Mouse (Mus musculus) hindbrain, embryonic 14.5 days (tissue): ENCODE data around the gene Terb1. TPM values are rescaled to one million over a fixed set of nuclear protein-coding genes. Genes with fewer than 3 reads are reported as not detected.
A peak's percentile ranks its signal among the peaks of the same experiment; 100 is the strongest.

Source experiments
- ATAC-seq: fragments of 200-750 bp; cut with Nextera tagmentation; 2 replicates; pipeline ENCODE4 v1.8.0; 2017; ENCODE audit warnings: moderate number of reproducible peaks, mild to moderate bottlenecking, moderate TSS enrichment, moderate library complexity; ENCODE audit not compliant: low FRiP score
- DNase-seq: peaks from one replicate; pipeline ENCODE4 v3.0.0-alpha.2; 2015; ENCODE audit warnings: low spot score
- H3K27ac ChIP-seq: fragments of 300-500 bp; sonication (generic); 2 replicates; pipeline ENCODE4 v1.5.1; 2014; ENCODE audit warnings: mild to moderate bottlenecking, moderate library complexity
- H3K27me3 ChIP-seq: fragments of 300-500 bp; sonication (generic); 2 replicates; pipeline ENCODE4 v1.6.1; 2014; ENCODE audit warnings: mild to moderate bottlenecking, low read length, mixed read lengths; ENCODE audit not compliant: control insufficient read depth, insufficient read depth
- H3K36me3 ChIP-seq: fragments of 300-500 bp; sonication (generic); replicated peaks from 2 replicates; pipeline ENCODE4 v1.6.1; 2014; ENCODE audit not compliant: control insufficient read depth, insufficient read depth
- H3K4me1 ChIP-seq: fragments of 300-500 bp; sonication (generic); replicated peaks from 2 replicates; pipeline ENCODE4 v1.6.1; 2014; ENCODE audit warnings: antibody characterized with exemption, low read length, mixed read lengths; ENCODE audit not compliant: control insufficient read depth, insufficient read depth
- H3K4me2 ChIP-seq: fragments of 300-500 bp; sonication (generic); replicated peaks from 2 replicates; pipeline ENCODE4 v1.6.1; 2014; ENCODE audit warnings: mild to moderate bottlenecking, moderate library complexity
- H3K4me3 ChIP-seq: fragments of 300-500 bp; sonication (generic); replicated peaks from 2 replicates; pipeline ENCODE4 v1.5.1; 2014; ENCODE audit warnings: mild to moderate bottlenecking, low read length
- H3K9ac ChIP-seq: fragments of 300-500 bp; sonication (generic); 2 replicates; pipeline ENCODE4 v1.6.1; 2014
- H3K9me3 ChIP-seq: fragments of 300-500 bp; sonication (generic); 2 replicates; pipeline ENCODE4 v1.6.1; 2016; ENCODE audit warnings: low read length; ENCODE audit not compliant: control insufficient read depth
- WGBS: fragments of 180-500 bp; shearing (Covaris S2); extraction: QIAGEN DNeasy Blood & Tissue Kit; methylation state at CpG from one replicate; pipeline ENCODE4 v1.1.7; 2014; 5-methylcytosine and 5-hydroxymethylcytosine counted together
- polyA plus RNA-seq: library from polyadenylated mRNA; unstranded; fragments of >200 nt; fragmentation: Nextera tagmentation; extraction: Ambion mirVana; gene quantifications from 2 replicates; pipeline ENCODE4 v1.2.1, GENCODE M21; 2014

Gene Terb1
- polyA plus RNA-seq, 1 experiment from 2014 or later = 0.78 TPM

GRCm38 (mm10) chr8:104441613-104442012 lies 68.1 kb downstream of the Terb1 start:
- H3K27me3 ChIP-seq = no peaks in the 10 kb centered on the region
- H3K4me3 ChIP-seq = peak overlapping the region; percentile 94
- H3K4me2 ChIP-seq = peak overlapping the region; percentile 85
- ATAC-seq = no peak
- no peaks in the 10 kb centered on the region for H3K9me3 ChIP-seq
- H3K27ac ChIP-seq = no peak overlapping the region
- H3K36me3 ChIP-seq = peaks cover 39% of the 10 kb centered on the region
- 51% methylated on average over 7 of the region's 7 CpGs for WGBS
- peaks cover 18% of the 10 kb centered on the region for H3K4me1 ChIP-seq
- H3K9ac ChIP-seq = peak overlapping the region; percentile 97
- no peak for DNase-seq

- DNase-seq = no peak
- Histone ChIP-seq H3K27me3 (no peaks in the 10 kb centered on the region), H3K9ac (no peak overlapping the region), H3K27ac (no peak overlapping the region), H3K4me3 (no peak overlapping the region), H3K9me3 (no peaks in the 10 kb centered on the region), H3K36me3 (peaks cover 60% of the 10 kb centered on the region), H3K4me2 (no peak overlapping the region), H3K4me1 (peaks cover 22% of the 10 kb centered on the region)
- WGBS = 98% methylated on average over 8 of the region's 8 CpGs
- no peak for ATAC-seq
Observed at GRCm38 (mm10) chr8:104439461-104439860, 70.2 kb downstream of the Terb1 start.

GRCm38 (mm10) chr8:104437494-104438135 lies 72.1 kb downstream of the Terb1 start:
- DNase-seq = no peak
- no peaks in the 10 kb centered on the region for H3K9me3 ChIP-seq
- no peak overlapping the region for H3K9ac ChIP-seq
- no peaks in the 10 kb centered on the region for H3K27me3 ChIP-seq
- H3K36me3 ChIP-seq = peaks cover 77% of the 10 kb centered on the region
- peaks cover 22% of the 10 kb centered on the region for H3K4me1 ChIP-seq
- no peak overlapping the region for H3K27ac ChIP-seq
- no peak overlapping the region for H3K4me2 ChIP-seq
- no peak for ATAC-seq
- no peak overlapping the region for H3K4me3 ChIP-seq
- WGBS = 93% methylated on average over 13 of the region's 13 CpGs

- 89% methylated on average over 4 of the region's 4 CpGs for WGBS
- ATAC-seq = no peak
- H3K27me3 ChIP-seq = no peaks in the 10 kb centered on the region
- H3K36me3 ChIP-seq = peaks cover 88% of the 10 kb centered on the region
- DNase-seq = no peak
- peak overlapping the region; percentile 40 for H3K9ac ChIP-seq
- H3K4me1 ChIP-seq = peaks cover 19% of the 10 kb centered on the region
- peak overlapping the region; percentile 80 for H3K27ac ChIP-seq
- no peak overlapping the region for H3K4me3 ChIP-seq
- no peaks in the 10 kb centered on the region for H3K9me3 ChIP-seq
- no peak overlapping the region for H3K4me2 ChIP-seq
Observed at GRCm38 (mm10) chr8:104436591-104436990, 73.1 kb downstream of the Terb1 start.

- peak overlapping the region; percentile 5; the same call in 1 of the 2 replicates for H3K4me2 ChIP-seq
- peak; percentile 92 for ATAC-seq
- no peaks in the 10 kb centered on the region for H3K9me3 ChIP-seq
- peak overlapping the region; percentile 40; the same call in 1 of the 2 replicates for H3K9ac ChIP-seq
- peak; percentile 89 for DNase-seq
- H3K27ac ChIP-seq = peak overlapping the region; percentile 80
- 45% methylated on average over 12 of the region's 12 CpGs for WGBS
- no peaks in the 10 kb centered on the region for H3K27me3 ChIP-seq
- no peak overlapping the region for H3K4me3 ChIP-seq
- peaks cover 13% of the 10 kb centered on the region for H3K4me1 ChIP-seq
- H3K36me3 ChIP-seq = peaks cover 93% of the 10 kb centered on the region
Observed at GRCm38 (mm10) chr8:104436038-104436437, 73.7 kb downstream of the Terb1 start.

- Histone ChIP-seq H3K36me3 (peaks cover 97% of the 10 kb centered on the region), H3K27me3 (no peaks in the 10 kb centered on the region), H3K4me1 (peaks cover 5% of the 10 kb centered on the region; the same call in 1 of the 2 replicates), H3K27ac (no peak overlapping the region), H3K9me3 (no peaks in the 10 kb centered on the region), H3K9ac (no peak overlapping the region), H3K4me3 (no peak overlapping the region), H3K4me2 (no peak overlapping the region)
- no peak for DNase-seq
- no peak for ATAC-seq
- 86% methylated on average over 18 of the region's 18 CpGs for WGBS
Observed at GRCm38 (mm10) chr8:104434826-104435354, 74.8 kb downstream of the Terb1 start.

DNA sequence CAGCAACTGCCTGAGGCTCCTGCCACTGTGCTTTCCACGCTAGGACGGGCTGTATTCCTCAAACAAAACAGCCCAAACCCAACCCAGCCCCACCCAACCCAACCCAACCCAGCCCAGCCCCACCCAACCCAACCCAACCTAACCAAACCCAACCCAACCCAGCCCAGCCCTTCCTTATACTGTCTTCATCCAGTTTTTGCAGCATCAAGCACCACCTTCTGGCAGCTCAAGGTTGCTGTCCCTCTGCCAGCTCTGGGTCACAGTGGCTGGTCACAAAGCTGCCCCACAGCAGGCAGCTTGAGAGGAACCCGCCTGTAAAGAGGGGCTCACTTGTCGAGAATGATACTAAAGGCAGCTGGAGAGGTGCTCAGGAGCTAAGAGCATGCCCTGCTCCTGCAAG lies 75.4 kb downstream of the Terb1 start:
- WGBS = 78% methylated on average over 4 of the region's 4 CpGs
- Histone ChIP-seq H3K9me3 (no peaks in the 10 kb centered on the region), H3K4me3 (no peak overlapping the region), H3K27me3 (no peaks in the 10 kb centered on the region), H3K9ac (no peak overlapping the region), H3K4me2 (no peak overlapping the region), H3K4me1 (peaks cover 5% of the 10 kb centered on the region; the same call in 1 of the 2 replicates), H3K27ac (no peak overlapping the region), H3K36me3 (peaks cover 97% of the 10 kb centered on the region)
- no peak for ATAC-seq
- no peak for DNase-seq

GRCm38 (mm10) chr8:104433191-104433842 lies 76.4 kb downstream of the Terb1 start:
- ATAC-seq = no peak
- H3K4me1 ChIP-seq = peaks cover 5% of the 10 kb centered on the region; the same call in 1 of the 2 replicates
- 94% methylated on average over 5 of the region's 5 CpGs for WGBS
- DNase-seq = no peak
- no peak overlapping the region for H3K4me2 ChIP-seq
- H3K27me3 ChIP-seq = no peaks in the 10 kb centered on the region
- no peaks in the 10 kb centered on the region for H3K9me3 ChIP-seq
- no peak overlapping the region for H3K9ac ChIP-seq
- no peak overlapping the region for H3K4me3 ChIP-seq
- H3K36me3 ChIP-seq = peaks cover 97% of the 10 kb centered on the region
- no peak overlapping the region for H3K27ac ChIP-seq

- Histone ChIP-seq H3K9ac (no peak overlapping the region), H3K4me2 (no peak overlapping the region), H3K4me1 (peaks cover 5% of the 10 kb centered on the region; the same call in 1 of the 2 replicates), H3K27ac (no peak overlapping the region), H3K4me3 (no peak overlapping the region), H3K27me3 (no peaks in the 10 kb centered on the region), H3K36me3 (peaks cover 99% of the 10 kb centered on the region), H3K9me3 (no peaks in the 10 kb centered on the region)
- 94% methylated on average over 6 of the region's 6 CpGs for WGBS
- no peak for ATAC-seq
- no peak for DNase-seq
Observed at GRCm38 (mm10) chr8:104432656-104433055, 77.1 kb downstream of the Terb1 start.
